Mouse (Mus musculus) T-helper 1 cell (primary cell): ENCODE data around the gene 6720489N17Rik.
"Not testable (repeated sequence)": the region's sequence is repeated elsewhere in the genome, so short reads cannot be mapped to it uniquely, and the experiment has no call there.

ENCODE experiments used
- in situ Hi-C: fragments of 300-600 bp; cut with MboI, MseI; formaldehyde crosslinking; loops from one replicate; pipeline ENCODE4 v1.15.1; 2025; ENCODE audit warnings: high pct_unique_total_duplicates

The 6720489N17Rik gene

DNA sequence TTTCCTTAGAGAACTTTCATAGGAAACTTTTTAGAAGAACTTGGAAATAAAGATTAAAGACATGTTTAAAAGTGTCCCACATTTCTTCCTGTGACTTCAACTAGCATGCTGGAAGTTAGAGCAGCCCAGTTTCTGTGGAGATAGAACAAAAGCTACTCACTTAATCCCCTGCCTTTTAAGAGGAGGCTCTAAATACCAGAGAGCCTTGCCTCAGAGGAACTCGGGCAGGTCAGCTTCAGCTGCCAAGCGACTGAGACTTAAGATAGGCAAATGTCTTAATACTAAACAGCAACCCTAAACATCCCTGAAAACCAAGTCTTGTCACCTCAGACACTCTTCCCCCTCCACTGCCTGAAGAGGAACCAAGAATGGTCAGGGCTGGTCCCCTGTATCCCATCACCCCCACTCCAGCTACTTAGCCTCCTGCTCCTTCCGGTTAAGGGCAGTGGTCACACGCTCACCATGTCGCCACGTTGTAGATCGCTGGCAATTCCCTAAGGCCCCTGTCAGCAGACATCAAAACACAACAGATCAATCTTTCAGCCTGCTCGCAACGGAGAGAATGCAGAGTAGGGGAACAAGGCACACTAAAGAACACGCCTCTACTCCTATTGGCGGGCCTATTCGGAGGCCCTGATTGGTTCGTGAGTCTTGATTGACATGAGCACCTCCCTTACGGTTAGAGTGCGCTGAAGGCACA, at the start of gene 6720489N17Rik:
TSS of gene 6720489N17Rik (minus strand) at position 606 of the 700 bp plus-strand sequence.
- in situ Hi-C loops, result loop anchor here (5.0 kb wide), 1 partner anchor 229 kb away; no protein-coding TSS in a partner anchor

DNA sequence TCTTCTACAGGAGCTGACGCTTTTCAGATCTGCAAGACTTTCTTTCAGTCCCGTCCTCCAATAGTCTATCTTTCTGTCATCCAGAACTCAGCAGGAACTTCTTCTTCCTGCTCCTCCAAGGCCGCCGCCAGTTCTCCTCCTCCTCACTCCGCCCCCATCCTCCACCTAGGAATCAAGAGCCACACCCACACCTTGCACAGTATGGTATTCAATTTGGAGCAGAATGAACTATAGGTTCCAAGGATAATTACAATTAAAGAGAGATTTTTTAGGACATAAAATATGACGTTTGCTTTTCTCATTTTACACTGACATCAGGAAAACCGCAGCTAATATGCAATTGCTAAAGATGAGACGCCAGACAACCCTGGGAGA, 29.4 kb upstream of the 6720489N17Rik start:
- in situ Hi-C loops, result no loop called here

DNA sequence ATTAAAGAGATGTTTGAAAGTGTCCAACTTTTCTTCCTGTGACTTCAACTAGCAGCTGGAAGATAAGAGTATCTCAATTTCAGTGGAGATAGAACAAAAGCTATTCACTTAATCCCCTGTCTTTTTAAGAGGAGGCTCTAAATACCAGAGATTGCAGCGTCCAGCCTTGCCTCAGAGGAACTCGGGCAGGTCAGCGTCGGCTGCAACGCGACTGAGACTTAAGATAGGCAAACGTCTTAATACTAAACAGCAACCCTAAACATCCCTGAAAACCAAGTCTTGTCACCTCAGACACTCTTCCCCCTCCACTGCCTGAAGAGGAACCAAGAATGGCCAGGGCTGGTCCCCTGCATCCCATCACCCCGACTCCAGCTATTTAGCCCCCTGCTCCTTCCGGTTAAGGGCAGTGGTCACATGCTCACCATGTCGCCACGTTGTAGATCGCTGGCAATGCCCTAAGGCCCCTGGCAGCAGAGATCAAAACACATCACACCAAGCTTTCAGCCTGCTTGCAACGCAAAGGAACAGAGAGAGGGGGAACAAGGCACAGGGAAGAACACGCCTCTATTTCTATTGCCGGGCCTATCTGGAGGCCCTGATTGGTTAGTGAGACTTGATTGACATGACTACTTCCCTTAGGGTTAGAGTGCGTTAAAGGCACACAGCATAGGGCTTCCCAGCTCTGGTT, 28.8 kb upstream of the 6720489N17Rik start:
- in situ Hi-C loops, result not testable (repeated sequence)

DNA sequence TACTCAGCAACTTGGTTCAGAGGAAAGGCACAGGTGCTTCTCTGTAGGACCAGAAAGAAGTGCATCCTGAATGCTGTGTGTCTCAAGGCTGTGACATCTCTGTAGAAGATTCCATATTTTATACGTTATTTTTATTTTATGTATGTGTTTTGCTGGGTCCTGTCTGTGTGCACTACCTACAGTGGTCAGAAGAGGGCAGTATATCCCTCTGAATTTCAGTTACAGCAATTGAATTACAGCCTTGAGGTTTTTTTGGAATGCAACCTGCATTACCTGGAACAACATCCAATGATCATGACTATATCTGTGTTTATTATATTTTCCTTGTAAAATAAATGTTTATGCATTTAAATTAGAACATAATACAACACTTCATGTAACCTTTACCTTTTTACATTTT, 3.1 kb upstream of the 6720489N17Rik start:
- in situ Hi-C loops, result not testable (repeated sequence)

DNA sequence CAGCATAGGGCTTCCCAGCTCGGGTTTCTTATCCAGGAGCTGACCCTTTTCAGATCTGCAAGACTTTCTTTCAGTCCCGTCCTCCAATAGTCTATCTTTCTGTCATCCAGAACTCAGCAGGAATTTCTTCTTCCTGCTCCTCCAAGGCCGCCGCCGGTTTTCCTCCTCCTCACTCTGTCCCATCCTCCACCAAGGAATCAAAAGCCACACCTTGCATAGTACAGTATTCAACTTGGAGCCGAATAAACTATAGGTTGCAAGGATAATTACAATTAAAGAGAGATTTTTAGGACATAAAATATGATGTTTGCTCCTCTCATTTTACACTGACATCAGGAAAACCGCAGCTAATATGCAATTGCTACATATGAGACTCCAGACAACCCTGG, 289 bp upstream of the 6720489N17Rik start:
- in situ Hi-C loops, result loop anchor here (5.0 kb wide), 1 partner anchor 228 kb away; no protein-coding TSS in a partner anchor

DNA sequence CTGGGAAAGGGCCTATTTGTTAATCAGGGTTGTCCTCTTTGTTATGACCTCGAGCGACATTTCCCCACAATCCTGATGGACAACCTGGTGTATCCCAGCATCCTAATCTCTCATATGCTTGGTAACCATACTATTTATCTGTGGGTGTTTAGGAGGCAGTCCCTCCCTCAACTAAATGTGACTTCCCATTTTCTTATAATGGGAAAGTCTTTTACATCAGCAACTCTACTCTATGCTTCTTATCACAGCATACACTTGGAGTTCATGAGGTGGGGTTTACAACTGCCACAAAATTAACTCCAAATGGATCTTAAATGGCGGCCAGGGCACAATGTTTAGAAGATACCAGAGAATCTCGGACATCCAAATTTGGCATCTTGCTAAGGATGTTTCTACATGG, 6.5 kb downstream of the 6720489N17Rik start:
- in situ Hi-C loops, result not testable (repeated sequence)

DNA sequence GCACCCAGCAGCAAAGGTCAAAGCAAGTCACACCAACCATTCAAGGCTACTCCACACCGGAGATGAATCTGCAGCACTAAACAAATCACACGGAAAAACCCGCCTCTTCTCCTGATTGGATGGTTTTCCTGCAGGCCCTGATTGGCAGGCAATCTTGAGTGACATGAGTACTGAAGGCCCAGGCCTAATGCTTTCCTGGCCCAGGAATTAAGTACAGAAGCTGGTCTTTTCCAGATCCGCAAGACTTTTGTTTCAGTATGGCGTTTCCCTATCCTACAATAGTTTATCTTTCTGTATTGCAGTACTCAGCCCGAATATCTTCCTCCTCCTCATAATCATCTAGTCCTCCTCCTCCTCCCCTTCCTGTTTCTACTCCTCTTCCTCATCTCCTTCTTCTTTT, 52.9 kb downstream of the 6720489N17Rik start, which contains the start of gene Zfp934:
TSS of gene Zfp934 (minus strand) at position 101 of the 400 bp plus-strand sequence.
- in situ Hi-C loops, result not testable (repeated sequence)

DNA sequence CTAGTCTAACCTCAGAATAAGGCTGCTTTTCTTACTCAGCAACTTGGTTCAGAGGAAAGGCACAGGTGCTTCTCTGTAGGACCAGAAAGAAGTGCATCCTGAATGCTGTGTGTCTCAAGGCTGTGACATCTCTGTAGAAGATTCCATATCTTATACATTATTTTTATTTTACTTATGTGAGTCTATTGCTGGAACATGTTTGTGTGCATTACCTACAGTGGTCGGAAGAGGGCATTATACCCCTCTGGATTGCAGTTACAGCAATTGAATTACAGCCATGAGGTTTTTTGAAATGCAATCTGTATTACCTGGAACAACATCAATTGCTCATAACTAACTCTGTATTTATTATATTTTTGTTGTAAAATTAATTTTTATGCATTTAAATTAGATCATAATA, 62.3 kb downstream of the 6720489N17Rik start:
- in situ Hi-C loops, result not testable (repeated sequence)

DNA sequence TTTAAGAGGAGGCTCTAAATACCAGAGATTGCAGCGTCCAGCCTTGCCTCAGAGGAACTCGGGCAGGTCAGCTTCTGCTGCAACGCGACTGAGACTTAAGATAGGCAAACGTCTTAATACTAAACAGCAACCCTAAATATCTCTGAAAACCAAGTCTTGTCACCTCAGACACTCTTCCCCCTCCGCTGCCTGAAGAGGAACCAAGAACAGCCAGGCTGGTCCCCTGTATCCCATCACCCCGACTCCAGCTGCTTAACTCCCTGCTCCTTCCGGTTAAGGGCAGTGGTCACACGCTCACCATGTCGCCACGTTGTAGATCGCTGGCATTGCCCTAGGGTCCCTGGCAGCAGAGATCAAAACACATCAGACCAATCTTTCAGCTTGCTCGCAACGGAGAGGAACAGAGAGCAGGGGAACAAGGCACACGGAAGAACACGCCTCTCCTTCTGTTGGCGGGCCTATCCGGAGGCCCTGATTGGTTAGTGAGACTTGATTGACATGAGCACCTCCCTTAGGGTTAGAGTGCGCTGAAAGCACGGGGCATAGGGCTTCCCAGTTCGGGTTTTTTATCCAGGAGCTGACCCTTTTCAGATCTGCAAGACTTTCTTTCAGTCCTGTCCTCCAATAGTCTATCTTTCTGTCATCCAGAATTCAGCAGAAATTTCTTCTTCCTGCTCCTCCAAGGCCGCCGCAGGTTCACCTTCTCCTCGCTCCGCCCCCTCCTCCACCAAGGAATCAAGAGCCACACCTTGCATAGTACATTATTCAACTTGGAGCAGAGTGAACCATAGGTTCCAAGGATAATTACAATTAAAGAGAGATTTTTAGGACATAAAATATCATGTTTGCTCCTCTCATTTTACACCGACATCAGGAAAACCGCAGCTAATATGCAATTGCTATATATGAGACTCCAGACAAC, 65.5 kb downstream of the 6720489N17Rik start, which contains the start of gene Zfp935:
TSS of gene Zfp935 (minus strand) at position 323 of the 922 bp plus-strand sequence.
- in situ Hi-C loops, result not testable (repeated sequence)
